Mouse (Mus musculus) MEL (cell line): ENCODE results near the gene Stx18. TPM values are rescaled to one million over a fixed set of nuclear protein-coding genes. Genes with fewer than 3 reads are reported as not detected.

Experiments used
- DNase-seq: peaks from one replicate; pipeline ENCODE4 v3.0.0; 2011; ENCODE audit warnings: low read depth, low spot score
- H3K27ac ChIP-seq: 2 replicates; pipeline ENCODE4 v1.5.1; 2012; ENCODE audit warnings: low read depth, mild to moderate bottlenecking, control low read depth, low read length, moderate library complexity; ENCODE audit not compliant: control insufficient read depth
- H3K27me3 ChIP-seq, 2 experiments: fragments of 150-350 bp in 1 of 2; sonication (generic) in 1 of 2; 2 replicates each; pipeline ENCODE4 v1.6.1; 2012; ENCODE audit warnings: low read length in 2 of 2, mild to moderate bottlenecking in 2 of 2, improper control_type of control experiment in 1 of 2, moderate library complexity in 1 of 2; ENCODE audit not compliant: insufficient read depth in 2 of 2, control insufficient read depth in 1 of 2
- H3K36me3 ChIP-seq, 2 experiments: 2 replicates each; pipeline ENCODE4 v1.6.1; 2012 to 2014; ENCODE audit warnings: low read length in 2 of 2, improper control_type of control experiment in 1 of 2, inconsistent platforms in 1 of 2, mild to moderate bottlenecking in 1 of 2; ENCODE audit not compliant: insufficient read depth in 2 of 2, control insufficient read depth in 1 of 2
- H3K4me1 ChIP-seq, 2 experiments: fragments of 150-350 bp in 1 of 2; sonication (generic) in 1 of 2; 2 replicates each; pipeline ENCODE4 v1.6.1; 2012; ENCODE audit warnings: low read length in 2 of 2, improper control_type of control experiment in 1 of 2, mild to moderate bottlenecking in 1 of 2; ENCODE audit not compliant: insufficient read depth in 2 of 2, control insufficient read depth in 1 of 2
- H3K4me3 ChIP-seq, 2 experiments: fragments of 150-350 bp in 1 of 2; sonication (generic) in 1 of 2; 2 replicates each; pipeline ENCODE4 v1.5.1; 2012; ENCODE audit warnings: low read depth in 2 of 2, low read length in 2 of 2, mild to moderate bottlenecking in 2 of 2, moderate library complexity in 2 of 2, control low read depth in 1 of 2, improper control_type of control experiment in 1 of 2; ENCODE audit not compliant: control insufficient read depth in 1 of 2, insufficient read depth in 1 of 2
- H3K79me2 ChIP-seq: 2 replicates; pipeline ENCODE4 v1.6.1; 2012; ENCODE audit warnings: mild to moderate bottlenecking, low read length, moderate library complexity; ENCODE audit not compliant: control insufficient read depth, poor library complexity, insufficient read depth
- H3K9ac ChIP-seq: 2 replicates; pipeline ENCODE4 v1.6.1; 2012; ENCODE audit warnings: low read depth, mild to moderate bottlenecking, control low read depth, low read length, moderate library complexity; ENCODE audit not compliant: control insufficient read depth, poor library complexity, severe bottlenecking
- H3K9me3 ChIP-seq: fragments of 150-350 bp; sonication (generic); replicated peaks from 2 replicates; pipeline ENCODE4 v1.6.1; 2012; ENCODE audit warnings: mild to moderate bottlenecking, low read length, improper control_type of control experiment, moderate library complexity; ENCODE audit not compliant: insufficient read depth
- CHD2 ChIP-seq: IDR thresholded peaks from 2 replicates; pipeline ENCODE4 v1.6.1; 2011; ENCODE audit warnings: low read length, improper control_type of control experiment
- CTCF ChIP-seq, 3 experiments: IDR thresholded peaks in 2 of 3; conservative IDR thresholded peaks in 1 of 3; 2 replicates each; pipeline ENCODE4 v1.5.1; 2011 to 2012; ENCODE audit warnings: low read length in 3 of 3, low read depth in 2 of 3, mild to moderate bottlenecking in 2 of 3, improper control_type of control experiment in 1 of 3, inconsistent platforms in 1 of 3, mixed read lengths in 1 of 3, moderate library complexity in 1 of 3; ENCODE audit not compliant: control insufficient read depth in 1 of 3, insufficient read depth in 1 of 3, poor library complexity in 1 of 3, severe bottlenecking in 1 of 3
- EP300 ChIP-seq, 2 experiments: IDR thresholded peaks; 2 replicates each; pipeline ENCODE4 v1.6.1; 2011; ENCODE audit warnings: improper control_type of control experiment in 2 of 2, low read length in 2 of 2, low read depth in 1 of 2, mild to moderate bottlenecking in 1 of 2
- HCFC1 ChIP-seq: IDR thresholded peaks from 2 replicates; pipeline ENCODE4 v1.6.1; 2012; ENCODE audit warnings: low read depth, mild to moderate bottlenecking, inconsistent platforms, low read length, improper control_type of control experiment, moderate library complexity
- MAX ChIP-seq: IDR thresholded peaks from 2 replicates; pipeline ENCODE4 v1.6.1; 2011; ENCODE audit warnings: low read length, improper control_type of control experiment
- MAZ ChIP-seq: IDR thresholded peaks from 2 replicates; pipeline ENCODE4 v1.6.1; 2012; ENCODE audit warnings: low read depth, mild to moderate bottlenecking, inconsistent platforms, low read length, improper control_type of control experiment
- MXI1 ChIP-seq: IDR thresholded peaks from 2 replicates; pipeline ENCODE4 v1.6.1; 2011; ENCODE audit warnings: mild to moderate bottlenecking, low read depth, low read length, improper control_type of control experiment
- MYB ChIP-seq: IDR thresholded peaks from 2 replicates; pipeline ENCODE4 v1.6.1; 2011; ENCODE audit warnings: mild to moderate bottlenecking, low read depth, low read length, improper control_type of control experiment
- NELFE ChIP-seq: IDR thresholded peaks from 2 replicates; pipeline ENCODE4 v1.6.1; 2011; ENCODE audit warnings: low read depth, low read length, improper control_type of control experiment
- POLR2A ChIP-seq, 2 experiments: IDR thresholded peaks; 2 replicates each; pipeline ENCODE4 v1.6.1; 2011 to 2012; ENCODE audit warnings: low read length in 2 of 2, mild to moderate bottlenecking in 2 of 2, control low read depth in 1 of 2, improper control_type of control experiment in 1 of 2, low read depth in 1 of 2, moderate library complexity in 1 of 2; ENCODE audit not compliant: control insufficient read depth in 1 of 2, insufficient read depth in 1 of 2, poor library complexity in 1 of 2
- POLR2AphosphoS2 ChIP-seq: IDR thresholded peaks from 2 replicates; pipeline ENCODE4 v1.6.1; 2011; ENCODE audit warnings: low read length, improper control_type of control experiment
- POLR2AphosphoS5 ChIP-seq: IDR thresholded peaks from 2 replicates; pipeline ENCODE4 v1.6.1; 2012; ENCODE audit warnings: low read depth, borderline replicate concordance, mild to moderate bottlenecking, inconsistent platforms, low read length, moderate library complexity, mixed read lengths
- RCOR1 ChIP-seq: IDR thresholded peaks from 2 replicates; pipeline ENCODE4 v1.6.1; 2012; ENCODE audit warnings: low read depth, mild to moderate bottlenecking, inconsistent platforms, low read length, improper control_type of control experiment
- SIN3A ChIP-seq: IDR thresholded peaks from 2 replicates; pipeline ENCODE4 v1.6.1; 2012; ENCODE audit warnings: low read length, improper control_type of control experiment, inconsistent platforms
- SMC3 ChIP-seq: IDR thresholded peaks from 2 replicates; pipeline ENCODE4 v1.6.1; 2011; ENCODE audit warnings: low read depth, low read length, improper control_type of control experiment
- TAL1 ChIP-seq: IDR thresholded peaks from 2 replicates; pipeline ENCODE4 v1.6.1; 2012; ENCODE audit warnings: mild to moderate bottlenecking, inconsistent platforms, low read length, moderate library complexity, mixed read lengths
- UBTF ChIP-seq: IDR thresholded peaks from 2 replicates; pipeline ENCODE4 v1.6.1; 2012; ENCODE audit warnings: low read depth, mild to moderate bottlenecking, inconsistent platforms, low read length, improper control_type of control experiment, moderate library complexity, borderline replicate concordance; ENCODE audit not compliant: insufficient read depth
- USF2 ChIP-seq, 2 experiments: IDR thresholded peaks; 2 replicates each; pipeline ENCODE4 v1.6.1; 2011 to 2012; ENCODE audit warnings: improper control_type of control experiment in 2 of 2, low read length in 2 of 2, borderline replicate concordance in 1 of 2, inconsistent platforms in 1 of 2, low read depth in 1 of 2, mild to moderate bottlenecking in 1 of 2; ENCODE audit not compliant: insufficient read depth in 1 of 2
- ZC3H11A ChIP-seq: IDR thresholded peaks from 2 replicates; pipeline ENCODE4 v1.6.1; 2012; ENCODE audit warnings: low read depth, mild to moderate bottlenecking, inconsistent platforms, low read length, improper control_type of control experiment
- polyA plus RNA-seq, 2 experiments: library from polyadenylated mRNA; stranded (reverse) in 1 of 2; unstranded in 1 of 2; fragments of >175 nt in 1 of 2; fragments of >200 nt in 1 of 2; gene quantifications; 2 replicates each; pipeline versions ENCODE4 v1.2.1 to v1.2.4; 2012; ENCODE audit warnings: low replicate concordance in 2 of 2, low read depth in 1 of 2; ENCODE audit not compliant: insufficient read length in 2 of 2, insufficient read depth in 1 of 2, missing spikeins in 1 of 2
- total RNA-seq: library from RNA; depleted of rRNA; stranded (reverse); fragments of 300-350 nt; gene quantifications from 2 replicates; pipeline ENCODE4 v1.2.3, GENCODE M21; 2012

Stx18 gene
- total and polyA plus RNA-seq, 3 experiments = 44.0 to 44.4 TPM; not detected in 1

- no peak for DNase-seq
- TF ChIP-seq MAX (no peak), CTCF (IDR thresholded peaks at IDR 0.05 in 2 of 3, conservative IDR thresholded peaks at IDR 0.05 in 1 of 3; ENCODE audit: control insufficient read depth in 1 of 3, insufficient read depth in 1 of 3, low read depth in 2 of 3, low read length in 3 of 3, poor library complexity in 1 of 3, severe bottlenecking in 1 of 3) (no peak), TAL1 (no peak)
- TF ChIP-seq, all 39 proteins: peak for 0
- no peaks in the 10 kb centered on the region for H3K36me3 ChIP-seq
- no peaks in the 10 kb centered on the region for H3K27me3 ChIP-seq
- H3K4me1 ChIP-seq = no peaks in the 10 kb centered on the region
- H3K27ac ChIP-seq = no peak overlapping the region
- no peak overlapping the region for H3K4me3 ChIP-seq
- no peaks in the 10 kb centered on the region for H3K9me3 ChIP-seq
- no peak overlapping the region for H3K9ac ChIP-seq
- H3K79me2 ChIP-seq = 0 out of 2 replicates have a peak, but pooled peaks cover 3% of the 10 kb centered on the region
These were observed 25.6 kb downstream of the Stx18 start for GRCm38 (mm10) chr5:38064043-38064575.

GRCm38 (mm10) chr5:38064701-38065100 lies 26.2 kb downstream of the Stx18 start:
- no peaks in the 10 kb centered on the region for H3K27me3 ChIP-seq
- H3K27ac ChIP-seq = no peak overlapping the region
- TF ChIP-seq ZC3H11A = no peak
- TF ChIP-seq SIN3A = no peak
- no peak for TF ChIP-seq NELFE
- no peak for TF ChIP-seq USF2 (IDR thresholded peaks at IDR 0.05; ENCODE audit: borderline replicate concordance in 1 of 2, insufficient read depth in 1 of 2, low read depth in 1 of 2, low read length in 2 of 2)
- no peak for TF ChIP-seq MXI1
- TF ChIP-seq POLR2AphosphoS2 = no peak
- TF ChIP-seq RCOR1 = no peak
- no peak for TF ChIP-seq SMC3
- TF ChIP-seq UBTF = no peak
- TF ChIP-seq HCFC1 = no peak
- TF ChIP-seq EP300 (IDR thresholded peaks at IDR 0.05; ENCODE audit: low read depth in 1 of 2, low read length in 2 of 2) = no peak
- no peak for TF ChIP-seq CHD2
- TF ChIP-seq POLR2AphosphoS5 = no peak
- TF ChIP-seq TAL1 = no peak
- no peak for TF ChIP-seq MAZ
- no peak for TF ChIP-seq MYB
- TF ChIP-seq POLR2A (IDR thresholded peaks at IDR 0.05; ENCODE audit: control insufficient read depth in 1 of 2, insufficient read depth in 1 of 2, low read depth in 1 of 2, low read length in 2 of 2, poor library complexity in 1 of 2) = no peak
- no peak overlapping the region for H3K4me3 ChIP-seq
- no peak for DNase-seq
- no peak overlapping the region for H3K9ac ChIP-seq
- H3K79me2 ChIP-seq = peaks cover 3% of the 10 kb centered on the region; the same call in 1 of the 2 replicates
- no peaks in the 10 kb centered on the region for H3K9me3 ChIP-seq
- H3K4me1 ChIP-seq = no peaks in the 10 kb centered on the region
- H3K36me3 ChIP-seq = no peaks in the 10 kb centered on the region
